Mouse (Mus musculus) cortical plate, adult 2 months (tissue): Measurements from ENCODE around the gene Ttll8.

Experiments used
- CTCF ChIP-seq: fragments of 200-500 bp; IDR thresholded peaks from 2 replicates; pipeline ENCODE4 v1.5.1; 2011; ENCODE audit warnings: mild to moderate bottlenecking, control low read depth, low read length; ENCODE audit not compliant: insufficient read depth; ENCODE audit errors: extremely low read depth
- POLR2A ChIP-seq: fragments of 200-500 bp; IDR thresholded peaks from 2 replicates; pipeline ENCODE4 v1.6.1; 2011; ENCODE audit warnings: mild to moderate bottlenecking, low read length, control low read depth; ENCODE audit not compliant: insufficient read depth; ENCODE audit errors: extremely low read depth

GRCm38 (mm10) chr15:88917126-88917525, 37.1 kb downstream of the Ttll8 start:
- TF ChIP-seq CTCF, result no peak
- TF ChIP-seq POLR2A, result no peak
